Mouse (Mus musculus): ENCODE measurements around the gene Gpr84. TPM values are rescaled to one million over a fixed set of nuclear protein-coding genes. Genes with fewer than 3 reads are reported as not detected.

Gpr84 gene
- total RNA-seq, 2 experiments from 2014 or later = not detected

DNA sequence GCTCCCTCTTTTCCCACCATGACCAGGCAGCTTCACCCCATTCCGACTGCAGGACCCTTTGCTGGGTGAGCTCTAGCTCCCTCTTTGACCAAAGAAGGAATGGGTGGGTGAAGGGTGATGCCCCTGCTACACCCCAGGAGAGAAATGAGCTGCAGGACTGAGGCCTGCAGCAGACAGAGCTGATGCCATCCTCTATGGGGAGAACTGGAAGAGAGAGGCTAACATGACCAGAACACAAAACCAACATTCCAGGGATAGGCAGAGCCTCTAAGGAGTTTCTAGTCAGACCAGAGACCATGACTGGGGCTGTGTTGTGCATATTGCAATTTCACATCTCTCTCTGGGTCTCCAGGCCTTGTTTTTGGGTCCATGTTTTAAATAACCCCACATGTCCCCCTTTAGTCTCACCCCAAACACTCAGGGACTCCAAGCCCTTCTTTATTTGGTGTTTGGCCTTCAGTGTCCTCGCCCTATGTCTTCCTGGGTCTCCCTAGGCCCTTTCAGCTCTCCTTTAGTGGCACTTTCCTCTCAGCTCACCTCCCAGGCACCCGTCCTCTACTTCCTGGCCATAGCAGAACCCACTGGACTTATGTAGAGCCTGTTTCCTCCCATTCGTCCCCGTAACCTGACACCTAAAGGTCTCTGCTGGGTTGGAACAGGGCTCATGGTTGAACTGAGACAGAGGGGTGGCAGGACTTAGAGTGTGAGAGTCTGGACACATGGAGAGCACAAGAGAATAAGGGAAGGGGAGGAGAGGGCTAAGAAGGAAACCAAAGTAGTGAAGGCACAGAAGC, 8.7 kb downstream of the Gpr84 start:
- H3K27ac ChIP-seq = peak overlapping the region; percentile 28; the same call in 1 of the 2 replicates
- intact Hi-C loops (cut with DNase I) = no loop called here
- DNase-seq = no peak
- no peak overlapping the region for H3K4me3 ChIP-seq
- TF ChIP-seq CTCF (IDR thresholded peaks at IDR 0.05) = no peak

DNA sequence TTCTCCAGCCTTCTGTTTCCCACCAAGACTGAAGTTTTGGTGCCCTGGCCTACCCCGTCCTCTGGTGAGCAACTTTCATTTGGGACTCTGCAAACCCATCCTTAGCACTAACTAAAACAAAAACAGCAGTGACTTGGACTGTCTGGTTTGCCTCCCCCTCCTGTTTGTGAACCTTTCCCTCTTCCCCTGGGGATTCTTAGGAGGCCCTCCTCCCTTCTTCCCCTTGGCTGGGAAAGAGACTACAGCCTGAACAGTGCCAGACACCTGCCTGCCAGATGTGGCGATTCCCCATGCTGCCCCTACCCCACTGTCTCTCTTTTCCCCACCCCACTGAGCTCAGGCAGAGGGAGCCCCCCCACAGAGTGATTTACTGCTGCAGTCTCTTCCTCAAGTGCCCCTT, 9.4 kb downstream of the Gpr84 start:
- intact Hi-C loops (cut with DNase I) = no loop called here
- TF ChIP-seq CTCF (IDR thresholded peaks at IDR 0.05) = no peak

DNA sequence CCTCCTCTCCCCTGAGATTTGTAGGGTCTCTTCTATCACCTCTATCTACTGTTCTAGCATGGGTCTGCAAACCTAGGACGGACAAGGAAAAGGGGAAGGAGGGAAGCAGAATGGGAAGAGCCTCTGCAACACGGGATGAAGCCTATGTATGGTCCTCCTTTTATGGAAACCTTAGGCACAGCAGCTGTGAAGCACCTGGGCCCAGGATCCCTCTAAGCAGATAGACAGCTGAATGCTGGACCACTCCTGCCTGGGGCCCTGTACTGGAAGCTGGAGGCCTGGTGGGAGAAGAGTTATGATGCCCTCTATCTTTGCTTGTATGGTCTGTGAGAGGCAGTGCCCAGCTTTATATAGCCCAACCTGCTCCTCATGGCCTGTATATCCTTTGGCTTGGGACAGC, 9.9 kb downstream of the Gpr84 start:
- Histone ChIP-seq H3K4me3 (no peak overlapping the region), H3K27ac (peak overlapping the region; percentile 58)

More for the DNA sequence above, 9.4 kb downstream of the Gpr84 start:
- Histone ChIP-seq H3K4me3 (no peak overlapping the region), H3K27ac (peak overlapping the region; percentile 58)
- DNase-seq = peak; percentile 56

DNA sequence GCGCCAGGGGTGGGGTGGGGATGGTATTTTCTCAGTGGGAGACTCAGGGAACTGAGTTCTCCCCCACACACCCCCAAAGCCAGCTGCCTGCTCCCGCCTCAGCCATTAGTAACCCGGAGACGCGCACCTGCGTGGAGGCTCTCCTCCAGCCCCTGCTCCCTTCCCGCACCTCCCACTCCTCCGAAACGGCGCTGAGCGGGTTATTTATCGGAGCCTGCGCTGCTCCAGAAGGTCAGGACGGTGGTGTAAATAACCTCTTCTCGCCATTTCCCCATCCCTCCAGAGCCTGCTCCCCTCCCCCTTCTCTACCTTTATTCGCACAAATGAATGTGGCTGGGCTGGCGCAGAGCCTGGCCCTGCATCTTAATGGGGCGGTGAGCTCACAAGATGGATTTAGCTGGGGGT, 10.3 kb downstream of the Gpr84 start:
- intact Hi-C loops (cut with DNase I) = no loop called here
- Histone ChIP-seq H3K27ac (peak overlapping the region; percentile 58; the same call in 1 of the 2 replicates), H3K4me3 (no peak overlapping the region; the same call in 1 of the 2 replicates)
- no peak for TF ChIP-seq CTCF (IDR thresholded peaks at IDR 0.05)
- no peak for DNase-seq

More for the DNA sequence above, 9.9 kb downstream of the Gpr84 start:
- TF ChIP-seq CTCF (IDR thresholded peaks at IDR 0.05) = no peak
- no peak for DNase-seq
- intact Hi-C loops (cut with DNase I) = no loop called here

DNA sequence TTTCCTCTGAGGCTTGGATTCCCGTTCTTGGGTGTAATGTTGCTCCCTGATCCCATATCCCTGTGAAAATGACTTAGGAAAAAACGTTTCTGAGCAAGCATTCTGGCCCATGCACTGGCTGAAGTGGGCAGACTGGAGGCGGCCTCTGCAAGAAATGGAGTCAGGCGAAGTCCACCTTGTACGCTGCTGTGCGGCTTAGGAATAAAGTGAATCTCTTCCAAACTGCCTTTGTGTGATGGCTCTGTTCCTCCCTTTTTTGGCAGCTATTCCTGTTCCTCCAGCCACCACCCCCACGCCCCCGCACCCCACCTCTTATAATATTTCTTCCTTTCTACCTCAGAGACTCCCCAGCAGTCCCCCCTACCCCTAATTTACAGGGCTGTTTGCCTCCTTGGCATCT, 10.8 kb downstream of the Gpr84 start:
- no peak overlapping the region for H3K4me3 ChIP-seq
- no peak for DNase-seq
- no peak overlapping the region for H3K27ac ChIP-seq
- intact Hi-C loops (cut with DNase I) = no loop called here
- TF ChIP-seq CTCF (IDR thresholded peaks at IDR 0.05) = no peak

DNA sequence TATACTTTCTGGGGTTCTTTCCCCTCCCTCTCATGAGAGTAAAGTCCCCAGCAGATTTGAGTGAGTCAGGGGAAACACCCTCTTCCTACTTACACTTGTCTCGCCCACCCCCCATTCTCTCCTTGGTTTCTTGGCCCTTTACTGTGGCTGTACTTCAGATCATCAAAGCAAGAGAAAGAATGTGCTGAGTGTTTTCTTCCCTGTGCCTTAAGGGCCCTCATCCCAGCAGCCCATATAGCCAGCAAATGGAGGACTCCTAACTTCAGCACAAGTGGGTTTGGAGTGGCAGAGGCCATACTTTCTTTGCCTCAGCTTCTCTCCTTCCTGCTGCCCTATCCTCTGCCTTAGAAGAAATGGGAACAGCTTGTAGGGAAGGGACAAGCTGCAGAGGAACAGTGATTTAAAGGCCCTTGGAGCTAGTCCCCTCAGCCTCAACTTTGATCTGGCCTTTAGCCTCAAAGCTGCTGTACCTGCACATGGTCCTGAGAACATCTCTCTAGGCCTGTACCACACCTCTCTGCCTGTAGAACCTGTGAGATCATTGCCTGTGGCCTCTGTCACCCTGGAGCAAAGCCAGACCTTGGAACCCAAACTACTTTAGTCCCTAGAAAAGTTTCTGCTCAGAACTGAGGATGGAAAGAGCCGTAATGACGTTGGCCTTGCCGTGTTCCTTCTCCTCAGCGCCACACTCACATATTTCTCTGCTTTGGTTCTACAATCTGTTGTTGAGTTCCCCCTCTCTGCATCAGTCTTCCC, 11.4 kb downstream of the Gpr84 start:
- H3K27ac ChIP-seq = no peak overlapping the region
- no peak for DNase-seq
- H3K4me3 ChIP-seq = no peak overlapping the region
- intact Hi-C loops (cut with DNase I) = no loop called here
- no peak for TF ChIP-seq CTCF (IDR thresholded peaks at IDR 0.05)

DNA sequence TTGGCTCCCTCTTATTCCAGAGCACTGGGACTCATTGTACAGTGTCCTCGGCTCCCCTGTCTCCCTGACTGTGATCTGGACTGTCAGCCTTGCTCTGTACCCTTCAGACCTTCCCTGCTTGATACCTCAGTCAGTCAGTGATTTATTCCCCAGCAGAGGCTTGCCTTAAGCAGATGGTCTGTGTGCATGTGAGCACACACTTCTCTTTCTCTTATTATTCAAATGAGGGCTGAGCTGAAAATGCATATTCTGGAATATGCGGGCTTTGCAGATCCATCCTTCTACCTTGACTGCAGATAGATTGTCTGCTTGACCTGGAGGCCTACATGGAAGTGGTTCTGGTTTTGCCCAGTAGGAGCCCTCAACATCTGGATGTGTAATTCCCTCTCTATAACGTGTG, 12.4 kb downstream of the Gpr84 start:
- Histone ChIP-seq H3K4me3 (no peak overlapping the region), H3K27ac (no peak overlapping the region)
- DNase-seq = no peak
- intact Hi-C loops (cut with DNase I) = no loop called here
- TF ChIP-seq CTCF (IDR thresholded peaks at IDR 0.05) = no peak

DNA sequence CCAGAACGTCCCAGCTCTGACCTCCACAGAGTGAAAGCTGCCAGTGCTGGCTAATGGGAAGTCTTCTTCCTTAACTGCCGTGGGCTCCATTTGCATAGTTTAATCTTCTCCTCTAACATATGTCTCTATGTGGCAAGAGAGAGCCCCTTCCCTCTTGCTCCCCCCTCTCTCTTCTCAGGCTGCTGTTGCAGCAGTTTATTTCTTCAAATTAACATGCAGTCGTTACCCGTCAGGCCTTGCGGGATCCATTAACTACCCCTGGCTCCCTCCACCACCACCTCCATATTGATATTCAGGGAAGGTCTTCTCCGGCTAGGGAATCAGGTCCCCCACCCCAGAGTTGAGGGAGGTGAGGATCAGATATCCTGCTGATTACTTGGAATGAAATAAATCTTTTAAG, 13.1 kb downstream of the Gpr84 start:
- TF ChIP-seq CTCF (IDR thresholded peaks at IDR 0.05) = no peak
- Histone ChIP-seq H3K4me3 (no peak overlapping the region), H3K27ac (no peak overlapping the region)
- DNase-seq = no peak
- intact Hi-C loops (cut with DNase I) = no loop called here

DNA sequence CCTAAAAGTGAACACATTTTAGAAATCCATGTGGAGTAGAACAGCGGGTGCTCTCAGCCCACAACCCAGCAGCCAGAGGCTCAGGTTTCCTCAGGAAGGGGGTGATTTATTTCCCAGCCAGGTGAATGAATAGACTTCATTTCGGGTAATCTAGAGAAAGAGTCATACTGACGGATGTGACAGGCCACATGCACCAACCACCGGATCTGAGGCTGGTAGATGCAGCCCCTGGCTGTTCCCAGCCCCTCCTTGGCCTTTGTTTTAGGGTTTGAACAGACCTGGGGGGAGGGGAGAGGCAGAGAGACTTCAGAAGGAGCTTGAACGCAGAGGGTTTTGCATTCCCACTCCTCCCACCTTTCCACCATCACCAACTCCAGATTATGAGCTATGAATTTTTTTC, 14.6 kb downstream of the Gpr84 start:
- Histone ChIP-seq H3K27ac (no peak overlapping the region), H3K4me3 (no peak overlapping the region)
- intact Hi-C loops (cut with DNase I) = no loop called here
- DNase-seq = no peak
- TF ChIP-seq CTCF (IDR thresholded peaks at IDR 0.05) = no peak

DNA sequence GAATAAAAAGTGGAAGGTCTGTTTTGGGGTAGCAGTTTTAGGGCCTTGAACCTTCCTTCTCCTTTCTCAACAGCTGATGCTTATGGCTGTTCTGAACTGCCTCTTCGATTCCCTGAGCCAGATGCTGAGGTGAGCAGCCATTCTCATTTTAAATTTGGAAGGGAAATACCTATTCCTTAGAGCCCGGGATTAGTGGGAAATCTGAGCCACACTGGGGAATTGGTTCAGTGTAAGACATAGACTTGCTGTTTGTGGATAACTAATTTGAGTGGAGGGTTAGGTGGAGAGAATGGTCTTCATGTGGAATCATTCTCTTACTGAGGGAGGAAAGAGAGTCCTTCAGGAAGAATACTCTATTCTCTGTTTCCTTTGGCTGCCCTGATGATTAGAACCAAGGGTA, 15.8 kb downstream of the Gpr84 start:
- Histone ChIP-seq H3K4me3 (no peak overlapping the region), H3K27ac (no peak overlapping the region)
- TF ChIP-seq CTCF (IDR thresholded peaks at IDR 0.05) = no peak
- no peak for DNase-seq
- intact Hi-C loops (cut with DNase I) = no loop called here

DNA sequence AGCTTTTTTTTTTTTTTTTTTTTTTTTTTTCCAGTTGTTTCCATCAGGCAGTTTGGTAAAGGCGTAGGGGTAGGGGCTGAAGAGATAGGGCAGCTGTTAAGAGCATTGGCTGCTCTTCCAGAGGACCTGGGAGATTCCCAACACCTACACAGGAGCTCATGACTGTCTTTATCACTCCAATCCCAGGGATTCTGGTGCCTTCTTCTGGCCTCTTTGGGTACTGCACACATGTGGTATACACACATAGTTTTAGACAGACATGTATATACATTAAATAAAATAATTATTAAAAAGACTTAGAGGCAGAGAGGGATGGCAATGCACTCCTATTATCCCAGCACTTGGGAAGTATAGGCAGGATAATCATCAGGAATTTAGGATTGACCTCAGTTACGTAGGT, 17.0 kb downstream of the Gpr84 start:
- Histone ChIP-seq H3K27ac (no peak overlapping the region), H3K4me3 (no peak overlapping the region)
- DNase-seq = no peak
- intact Hi-C loops (cut with DNase I) = no loop called here
- TF ChIP-seq CTCF (IDR thresholded peaks at IDR 0.05) = no peak; the same call in 1 of the 2 replicates

DNA sequence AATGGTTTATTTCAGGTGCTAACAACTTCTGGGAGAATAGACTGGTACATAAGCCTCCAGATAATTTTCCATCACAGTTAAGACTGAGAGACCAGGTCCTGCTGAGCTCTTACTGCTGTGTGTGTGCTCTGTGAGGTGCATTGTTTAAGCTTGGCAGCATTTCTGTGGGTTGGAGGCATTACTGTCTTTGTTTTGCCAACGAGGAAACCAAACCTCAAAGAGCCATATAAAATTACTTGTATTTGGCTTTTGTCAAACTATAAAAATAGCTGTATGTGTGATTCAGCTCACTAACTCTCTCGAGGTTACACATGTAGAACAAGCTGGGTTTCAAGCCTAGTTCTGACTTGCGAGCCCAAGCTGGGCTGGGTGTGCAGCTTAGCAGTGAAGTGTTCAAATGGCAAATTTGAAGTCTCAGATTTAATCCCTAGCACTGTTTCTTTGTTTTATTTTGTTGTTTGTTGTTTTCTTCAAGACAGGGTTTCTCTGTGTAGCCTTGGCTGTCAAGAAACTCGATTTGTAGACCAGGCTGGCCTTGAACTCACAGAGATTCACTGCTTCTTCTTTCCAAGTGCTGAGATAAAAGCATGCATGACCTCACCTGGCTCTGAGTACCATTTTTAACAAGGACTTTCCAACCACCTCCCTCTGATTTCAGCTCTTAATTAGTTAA, 17.6 kb downstream of the Gpr84 start:
- Histone ChIP-seq H3K27ac (0 out of 2 replicates have a peak overlapping the region, but pooled peaks have one; percentile 17), H3K4me3 (no peak overlapping the region)
- no peak for TF ChIP-seq CTCF (IDR thresholded peaks at IDR 0.05)
- no peak for DNase-seq
- intact Hi-C loops (cut with DNase I) = no loop called here

DNA sequence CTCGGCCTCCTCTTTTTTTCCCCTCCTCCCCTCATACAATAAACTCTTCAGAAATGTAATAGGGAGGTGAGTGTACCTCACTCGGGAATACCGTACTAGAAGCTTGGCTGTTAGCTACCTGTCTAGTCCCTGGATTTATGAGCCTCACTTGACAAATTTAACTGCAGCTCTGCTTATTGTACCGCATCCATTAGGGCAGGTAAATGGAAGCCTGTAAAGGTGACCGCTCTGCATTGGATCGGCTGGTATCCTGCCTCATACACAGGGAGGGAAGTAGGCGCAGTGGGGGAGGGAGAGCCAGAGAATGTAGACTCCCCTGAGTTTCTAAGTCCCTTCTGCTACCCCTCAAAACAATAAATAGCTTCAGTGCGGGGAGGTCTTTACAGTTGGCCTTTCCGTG, 19.6 kb downstream of the Gpr84 start:
- no peak for TF ChIP-seq CTCF (IDR thresholded peaks at IDR 0.05)
- Histone ChIP-seq H3K27ac (no peak overlapping the region), H3K4me3 (no peak overlapping the region)
- intact Hi-C loops (cut with DNase I) = no loop called here
- DNase-seq = no peak

Data from gastrocnemius, adult 2 months (tissue).